19 mouse cellular contexts compared by ENCODE assay signal in the genomic region with DNA sequence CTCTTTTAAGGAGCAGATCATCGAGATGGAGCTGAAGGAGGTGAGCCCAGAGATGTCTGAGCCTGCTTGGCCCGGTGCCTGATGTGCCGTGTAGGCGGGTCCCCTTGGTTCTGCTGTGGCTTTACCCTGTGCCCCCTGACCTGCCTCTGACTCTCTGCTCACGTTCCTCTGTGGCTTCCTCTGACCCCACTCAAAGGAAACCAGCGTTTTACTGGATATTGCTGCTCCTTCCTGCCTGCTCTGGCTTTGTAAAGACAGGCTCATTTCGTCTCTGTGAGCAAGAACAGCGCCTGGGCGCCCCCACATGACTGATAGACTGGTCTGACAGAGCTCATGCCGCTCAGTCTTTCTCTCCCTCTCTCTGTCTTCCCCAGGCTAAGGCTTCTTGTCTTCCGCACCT. TPM values are rescaled to one million over a fixed set of nuclear protein-coding genes. Genes with fewer than 3 reads are reported as not detected.
DNase-seq lines count a peak whose midpoint lies in the region; ATAC-seq and TF ChIP-seq lines count a peak whose summit lies in the region.
"Had no signal": no experiment of that assay in that cellular context is flagged by ENCODE, and none has a peak within 500 bp of the region (broad histone marks: within the 10 kb centered on the region; RNA-seq: fewer than 3 reads in every experiment).

No protein-coding gene starts in this region.

- 0 out of 2 replicates have a peak, but pooled peaks have one; percentile 13 for TF ChIP-seq CTCF in lung, postnatal 0 days (IDR thresholded peaks at IDR 0.05)

- H3K36me3 ChIP-seq in heart, embryonic 16.5 days (ENCODE audit: control insufficient read depth, insufficient read depth) = peaks cover 74% of the 10 kb centered on the region
- H3K36me3 ChIP-seq in kidney, embryonic 14.5 days (ENCODE audit: control insufficient read depth, insufficient read depth, low read length) = peaks cover 97% of the 10 kb centered on the region
- peaks cover 60% of the 10 kb centered on the region for H3K36me3 ChIP-seq in lung, postnatal 0 days (ENCODE audit: insufficient read depth, low read length)

- no peak overlapping the region for H3K4me3 ChIP-seq in heart, embryonic 16.5 days (ENCODE audit: low read length)
- no peak overlapping the region for H3K4me3 ChIP-seq in kidney, embryonic 14.5 days (ENCODE audit: low read length)
- H3K4me3 ChIP-seq in lung, postnatal 0 days (ENCODE audit: low read depth, low read length) = no peak overlapping the region
- H3K4me3 ChIP-seq: embryonic facial prominence, embryonic 15.5 days; hindbrain, embryonic 12.5 days; midbrain, embryonic 12.5 days had no signal

- H3K9me3 ChIP-seq in heart, embryonic 16.5 days (replicated peaks; ENCODE audit: control insufficient read depth, low read length) = no peaks in the 10 kb centered on the region
- H3K9me3 ChIP-seq in kidney, embryonic 14.5 days (ENCODE audit: control insufficient read depth, low read length) = no peaks in the 10 kb centered on the region
- no peaks in the 10 kb centered on the region for H3K9me3 ChIP-seq in lung, postnatal 0 days (ENCODE audit: low read length)
- H3K9me3 ChIP-seq: embryonic facial prominence, embryonic 15.5 days; hindbrain, embryonic 12.5 days; midbrain, embryonic 12.5 days had no signal

- no peak overlapping the region for H3K27ac ChIP-seq in heart, embryonic 16.5 days (ENCODE audit: low read length)
- H3K27ac ChIP-seq in kidney, embryonic 14.5 days (ENCODE audit: low read depth, low read length) = no peak overlapping the region
- H3K27ac ChIP-seq in lung, postnatal 0 days (ENCODE audit: low read length) = no peak overlapping the region
- H3K27ac ChIP-seq: embryonic facial prominence, embryonic 15.5 days; hindbrain, embryonic 12.5 days; macrophage; midbrain, embryonic 12.5 days had no signal

- 0 out of 2 replicates have a peak, but pooled peaks have one; percentile 43 for ATAC-seq in heart, embryonic 16.5 days (replicated peaks; ENCODE audit: extremely low read depth, insufficient read depth, low FRiP score)
- no peak for ATAC-seq in kidney, embryonic 14.5 days (ENCODE audit: low FRiP score, low TSS enrichment)
- ATAC-seq in lung, postnatal 0 days = no peak
- ATAC-seq: forebrain, embryonic 14.5 days had no signal

- peaks cover 2% of the 10 kb centered on the region; the same call in 1 of the 2 replicates for H3K4me1 ChIP-seq in heart, embryonic 16.5 days (ENCODE audit: control insufficient read depth, insufficient read depth, low read length)
- no peaks in the 10 kb centered on the region for H3K4me1 ChIP-seq in kidney, embryonic 14.5 days (ENCODE audit: control insufficient read depth, insufficient read depth, low read length)
- H3K4me1 ChIP-seq in lung, postnatal 0 days (ENCODE audit: insufficient read depth, low read depth, low read length) = no peaks in the 10 kb centered on the region
- H3K4me1 ChIP-seq: embryonic facial prominence, embryonic 15.5 days; hindbrain, embryonic 12.5 days; midbrain, embryonic 12.5 days had no signal

- TF ChIP-seq EP300 in lung, postnatal 0 days (IDR thresholded peaks at IDR 0.05) = no peak

- DNase-seq in heart, postnatal 10 days = no peak
- DNase-seq in kidney, postnatal 25 days = peak; percentile 46 to 51
- no peak for DNase-seq in lung, postnatal 0 days (ENCODE audit: low spot score)
- no peak for DNase-seq in lung, postnatal 4 days
- DNase-seq in yolk sac, embryonic 10.5 days (ENCODE audit: low spot score) = peak; percentile 20
- no peak for DNase-seq in adrenal gland, postnatal 10 days
- DNase-seq: adrenal gland, postnatal 25 days; cerebellum, adult 9-10 months; heart, postnatal 14 days; layer of hippocampus, adult 9-11 months; lung, adult 2 months had no signal

- H3K4me2 ChIP-seq in heart, embryonic 16.5 days (ENCODE audit: low read depth, low read length) = no peak overlapping the region
- no peak overlapping the region for H3K4me2 ChIP-seq in kidney, embryonic 14.5 days (replicated peaks; ENCODE audit: low read depth, low read length)
- H3K4me2 ChIP-seq in lung, postnatal 0 days (replicated peaks; ENCODE audit: low read depth, low read length) = no peak overlapping the region
- H3K4me2 ChIP-seq: embryonic facial prominence, embryonic 15.5 days; heart, embryonic 11.5 days; hindbrain, embryonic 12.5 days; midbrain, embryonic 12.5 days had no signal

- intact Hi-C loops in heart, postnatal 10 days (cut with DNase I) = no loop called here

- H3K9ac ChIP-seq in heart, embryonic 16.5 days (ENCODE audit: low read length) = no peak overlapping the region
- H3K9ac ChIP-seq in kidney, embryonic 14.5 days (ENCODE audit: low read depth, low read length) = no peak overlapping the region
- H3K9ac ChIP-seq in lung, postnatal 0 days (replicated peaks; ENCODE audit: low read depth) = no peak overlapping the region
- H3K9ac ChIP-seq: embryonic facial prominence, embryonic 15.5 days; hindbrain, embryonic 12.5 days; midbrain, embryonic 12.5 days had no signal

- H3K27me3 ChIP-seq in heart, embryonic 16.5 days (ENCODE audit: control insufficient read depth, insufficient read depth, low read length) = no peaks in the 10 kb centered on the region
- no peaks in the 10 kb centered on the region for H3K27me3 ChIP-seq in kidney, embryonic 14.5 days (ENCODE audit: control insufficient read depth, insufficient read depth, low read length)
- no peaks in the 10 kb centered on the region for H3K27me3 ChIP-seq in lung, postnatal 0 days (replicated peaks; ENCODE audit: insufficient read depth, low read length)
- H3K27me3 ChIP-seq: embryonic facial prominence, embryonic 15.5 days; hindbrain, embryonic 12.5 days; midbrain, embryonic 12.5 days had no signal

- 74% methylated on average over 11 of the region's 11 CpGs for WGBS in heart, embryonic 16.5 days
- WGBS in kidney, embryonic 14.5 days = 77% methylated on average over 11 of the region's 11 CpGs
- 64% methylated on average over 11 of the region's 11 CpGs for WGBS in lung, postnatal 0 days

RNA-seq across cellular contexts. Expression of a gene that starts 26.0 kb away (rescaled TPM):
- polyA plus RNA-seq in heart, embryonic 16.5 days (2015; fragmentation: Nextera tagmentation; extraction: Ambion mirVana) = 20.9 and 27.6 TPM in 2 replicates
- 10 to 100 TPM; 47.2 to 51.7 TPM for total RNA-seq in heart, postnatal 10 days (2021)
- 44.3 and 56.0 TPM in 2 replicates for polyA plus RNA-seq in kidney, embryonic 14.5 days (2014; fragmentation: Nextera tagmentation; extraction: Ambion mirVana)
- polyA plus RNA-seq in lung, postnatal 0 days (2015; fragmentation: Nextera tagmentation; extraction: Ambion mirVana) = 13.1 and 14.5 TPM in 2 replicates
- 10 to 100 TPM; 52.4 to 63.2 TPM for total RNA-seq in adrenal gland, postnatal 10 days (2021)

RNA-seq across cellular contexts. Expression of a gene that starts 31.8 kb away (rescaled TPM):
- polyA plus RNA-seq in heart, embryonic 16.5 days (2015; fragmentation: Nextera tagmentation; extraction: Ambion mirVana) = 1,003 and 1,029 TPM in 2 replicates
- total RNA-seq in heart, postnatal 10 days (2021) = 100 to 1,000 TPM; 788 to 793 TPM
- 1,879 and 2,111 TPM in 2 replicates for polyA plus RNA-seq in kidney, embryonic 14.5 days (2014; fragmentation: Nextera tagmentation; extraction: Ambion mirVana)
- polyA plus RNA-seq in lung, postnatal 0 days (2015; fragmentation: Nextera tagmentation; extraction: Ambion mirVana) = 937 and 987 TPM in 2 replicates
- 100 to 1,000 TPM; 933 to 968 TPM for total RNA-seq in adrenal gland, postnatal 10 days (2021)

RNA-seq across cellular contexts. Expression of a gene that starts 40.7 kb away (rescaled TPM):
- 11.0 and 17.5 TPM in 2 replicates for polyA plus RNA-seq in heart, embryonic 16.5 days (2015; fragmentation: Nextera tagmentation; extraction: Ambion mirVana)
- total RNA-seq in heart, postnatal 10 days (2021) = 10 to 100 TPM; 51.0 to 52.2 TPM
- polyA plus RNA-seq in kidney, embryonic 14.5 days (2014; fragmentation: Nextera tagmentation; extraction: Ambion mirVana) = 17.7 and 18.6 TPM in 2 replicates
- polyA plus RNA-seq in lung, postnatal 0 days (2015; fragmentation: Nextera tagmentation; extraction: Ambion mirVana) = 19.5 and 20.1 TPM in 2 replicates
- total RNA-seq in adrenal gland, postnatal 10 days (2021) = 10 to 100 TPM; 54.0 to 57.2 TPM

Comparison
In these comparisons a context has a peak if more than half of its experiments do, and no peak if none do; other contexts are left out.
1. DNase-seq: peak in kidney, postnatal 25 days (2 of 2) and yolk sac, embryonic 10.5 days (single experiment); none in heart, postnatal 10 days (0 of 2), lung, postnatal 0 days (single experiment), lung, postnatal 4 days (0 of 2) and adrenal gland, postnatal 10 days (single experiment).